Mouse (Mus musculus): ENCODE measurements around the gene Gm27029. TPM values are rescaled to one million over a fixed set of nuclear protein-coding genes. Genes with fewer than 3 reads are reported as not detected.
"Not testable (repeated sequence)": the region's sequence is repeated elsewhere in the genome, so short reads cannot be mapped to it uniquely, and the experiment has no call there.

Gm27029 gene
- polyA plus RNA-seq, 1 experiment from 2014 or later, result 3.1 TPM

GRCm38 (mm10) chr11:101454702-101455101 lies 30.1 kb upstream of the Gm27029 start:
- no peak for ATAC-seq (ENCODE audit: insufficient read depth)
- H3K27me3 ChIP-seq, result no peaks in the 10 kb centered on the region
- no peaks in the 10 kb centered on the region for H3K9me3 ChIP-seq (replicated peaks)
- no peak overlapping the region for H3K9ac ChIP-seq
- H3K36me3 ChIP-seq (replicated peaks), result peaks cover 32% of the 10 kb centered on the region
- no peak overlapping the region for H3K4me2 ChIP-seq
- 83% methylated on average over 6 of the region's 6 CpGs for WGBS (ENCODE audit: insufficient replicate concordance)
- no peak overlapping the region for H3K27ac ChIP-seq (replicated peaks)
- peaks cover 48% of the 10 kb centered on the region for H3K4me1 ChIP-seq (replicated peaks)
- H3K4me3 ChIP-seq (replicated peaks), result no peak overlapping the region

- Histone ChIP-seq H3K27me3 (no peaks in the 10 kb centered on the region), H3K4me3 (replicated peaks) (no peak overlapping the region), H3K4me1 (replicated peaks) (peaks cover 55% of the 10 kb centered on the region), H3K27ac (replicated peaks) (no peak overlapping the region), H3K9me3 (replicated peaks) (no peaks in the 10 kb centered on the region), H3K4me2 (no peak overlapping the region), H3K9ac (no peak overlapping the region), H3K36me3 (replicated peaks) (peaks cover 9% of the 10 kb centered on the region; the same call in 1 of the 2 replicates)
- no peak for ATAC-seq (ENCODE audit: insufficient read depth)
- 48% methylated on average over 10 of the region's 10 CpGs for WGBS (ENCODE audit: insufficient replicate concordance)
Observed at GRCm38 (mm10) chr11:101452093-101452774, 27.6 kb upstream of the Gm27029 start.

GRCm38 (mm10) chr11:101451536-101451935 lies 26.9 kb upstream of the Gm27029 start:
- H3K27me3 ChIP-seq, result no peaks in the 10 kb centered on the region
- H3K4me2 ChIP-seq, result no peak overlapping the region
- H3K4me1 ChIP-seq (replicated peaks), result peaks cover 55% of the 10 kb centered on the region
- peaks cover 3% of the 10 kb centered on the region; the same call in 1 of the 2 replicates for H3K36me3 ChIP-seq (replicated peaks)
- no peak overlapping the region for H3K4me3 ChIP-seq (replicated peaks)
- no peak overlapping the region for H3K27ac ChIP-seq (replicated peaks)
- no peak for ATAC-seq (ENCODE audit: insufficient read depth)
- no peak overlapping the region for H3K9ac ChIP-seq
- H3K9me3 ChIP-seq (replicated peaks), result no peaks in the 10 kb centered on the region
- 82% methylated on average over 10 of the region's 10 CpGs for WGBS (ENCODE audit: insufficient replicate concordance)

- Histone ChIP-seq H3K27ac (replicated peaks) (no peak overlapping the region), H3K9ac (no peak overlapping the region), H3K27me3 (no peaks in the 10 kb centered on the region), H3K4me2 (no peak overlapping the region), H3K4me1 (replicated peaks) (peaks cover 48% of the 10 kb centered on the region), H3K4me3 (replicated peaks) (no peak overlapping the region), H3K36me3 (replicated peaks) (peaks cover 8% of the 10 kb centered on the region), H3K9me3 (replicated peaks) (no peaks in the 10 kb centered on the region)
- 83% methylated on average over 3 of the region's 3 CpGs for WGBS (ENCODE audit: insufficient replicate concordance)
- ATAC-seq (ENCODE audit: insufficient read depth), result no peak
Observed at GRCm38 (mm10) chr11:101450394-101450793, 25.8 kb upstream of the Gm27029 start.

GRCm38 (mm10) chr11:101449596-101449995 lies 25.0 kb upstream of the Gm27029 start:
- peak overlapping the region; percentile 76 for H3K4me2 ChIP-seq
- peak overlapping the region; percentile 93 for H3K27ac ChIP-seq (replicated peaks)
- ATAC-seq (ENCODE audit: insufficient read depth); H3K27me3 ChIP-seq; H3K9ac ChIP-seq; H3K9me3 ChIP-seq (replicated peaks): not testable (repeated sequence)
- H3K4me3 ChIP-seq (replicated peaks), result peak overlapping the region; percentile 75
- peaks cover 52% of the 10 kb centered on the region for H3K4me1 ChIP-seq (replicated peaks)
- peaks cover 16% of the 10 kb centered on the region for H3K36me3 ChIP-seq (replicated peaks)
- WGBS (ENCODE audit: insufficient replicate concordance), result 59% methylated on average over 4 of the region's 4 CpGs

- Histone ChIP-seq H3K4me3 (replicated peaks) (peak overlapping the region; percentile 75), H3K4me1 (replicated peaks) (peaks cover 56% of the 10 kb centered on the region), H3K9ac (peak overlapping the region; percentile 69), H3K27me3 (no peaks in the 10 kb centered on the region), H3K9me3 (replicated peaks) (no peaks in the 10 kb centered on the region), H3K36me3 (replicated peaks) (peaks cover 23% of the 10 kb centered on the region), H3K27ac (replicated peaks) (peak overlapping the region; percentile 93), H3K4me2 (peak overlapping the region; percentile 76)
- 38% methylated on average over 4 of the region's 4 CpGs for WGBS (ENCODE audit: insufficient replicate concordance)
- ATAC-seq (ENCODE audit: insufficient read depth), result peak; percentile 10; the same call in 1 of the 2 replicates
Observed at GRCm38 (mm10) chr11:101448899-101449298, 24.3 kb upstream of the Gm27029 start.

- H3K9me3 ChIP-seq (replicated peaks), result no peaks in the 10 kb centered on the region
- H3K4me1 ChIP-seq (replicated peaks), result peaks cover 62% of the 10 kb centered on the region
- H3K4me2 ChIP-seq, result peak within 1 kb of the TSS; percentile 76
- H3K27me3 ChIP-seq, result no peaks in the 10 kb centered on the region
- H3K4me3 ChIP-seq (replicated peaks), result peak within 1 kb of the TSS; percentile 75
- peak; percentile 85 for ATAC-seq (ENCODE audit: insufficient read depth)
- peaks cover 29% of the 10 kb centered on the region for H3K36me3 ChIP-seq (replicated peaks)
- H3K9ac ChIP-seq, result peak within 1 kb of the TSS; percentile 69
- H3K27ac ChIP-seq (replicated peaks), result peak within 1 kb of the TSS; percentile 93
- WGBS (ENCODE audit: insufficient replicate concordance), result 5% methylated on average over 10 of the region's 10 CpGs
Observed at GRCm38 (mm10) chr11:101448274-101448746, 23.7 kb upstream of the Gm27029 start, which contains the start of gene Ifi35. Gene Ifi35, plus strand, starts transcription at chr11:101448407.

- Histone ChIP-seq H3K4me2 (peak overlapping the region; percentile 76), H3K36me3 (replicated peaks) (peaks cover 33% of the 10 kb centered on the region), H3K4me3 (replicated peaks) (peak overlapping the region; percentile 75), H3K9ac (peak overlapping the region; percentile 69; the same call in 1 of the 2 replicates), H3K9me3 (replicated peaks) (no peaks in the 10 kb centered on the region), H3K4me1 (replicated peaks) (peaks cover 67% of the 10 kb centered on the region), H3K27me3 (no peaks in the 10 kb centered on the region), H3K27ac (replicated peaks) (peak overlapping the region; percentile 93)
- WGBS (ENCODE audit: insufficient replicate concordance), result 75% methylated on average over 5 of the region's 5 CpGs
- ATAC-seq (ENCODE audit: insufficient read depth), result no peak
Observed at GRCm38 (mm10) chr11:101447786-101448185, 23.2 kb upstream of the Gm27029 start.

GRCm38 (mm10) chr11:101446860-101447259 lies 22.3 kb upstream of the Gm27029 start:
- ATAC-seq (ENCODE audit: insufficient read depth); H3K9me3 ChIP-seq (replicated peaks); H3K4me3 ChIP-seq (replicated peaks); H3K27ac ChIP-seq (replicated peaks); H3K4me2 ChIP-seq; H3K9ac ChIP-seq; H3K27me3 ChIP-seq: not testable (repeated sequence)
- Histone ChIP-seq H3K36me3 (replicated peaks) (peaks cover 33% of the 10 kb centered on the region), H3K4me1 (replicated peaks) (peaks cover 61% of the 10 kb centered on the region)
- WGBS (ENCODE audit: insufficient replicate concordance), result 75% methylated on average over 8 of the region's 8 CpGs

GRCm38 (mm10) chr11:101446319-101446718 lies 21.7 kb upstream of the Gm27029 start:
- H3K27ac ChIP-seq (replicated peaks), result 0 out of 2 replicates have a peak overlapping the region, but pooled peaks have one; percentile 24

GRCm38 (mm10) chr11:101442760-101443159 lies 18.2 kb upstream of the Gm27029 start:
- Histone ChIP-seq H3K9ac (peak overlapping the region; percentile 78), H3K4me1 (replicated peaks) (peaks cover 30% of the 10 kb centered on the region), H3K4me2 (peak overlapping the region; percentile 80), H3K27ac (replicated peaks) (peak overlapping the region; percentile 83), H3K9me3 (replicated peaks) (no peaks in the 10 kb centered on the region), H3K27me3 (no peaks in the 10 kb centered on the region), H3K4me3 (replicated peaks) (peak overlapping the region; percentile 81), H3K36me3 (replicated peaks) (peaks cover 33% of the 10 kb centered on the region)
- WGBS (ENCODE audit: insufficient replicate concordance), result 0% methylated on average over 14 of the region's 14 CpGs
- ATAC-seq (ENCODE audit: insufficient read depth), result no peak

More at GRCm38 (mm10) chr11:101446319-101446718, 21.7 kb upstream of the Gm27029 start:
- Histone ChIP-seq H3K4me2 (no peak overlapping the region), H3K36me3 (replicated peaks) (peaks cover 33% of the 10 kb centered on the region), H3K4me3 (replicated peaks) (no peak overlapping the region), H3K27me3 (no peaks in the 10 kb centered on the region), H3K9ac (no peak overlapping the region), H3K4me1 (replicated peaks) (peaks cover 56% of the 10 kb centered on the region), H3K9me3 (replicated peaks) (no peaks in the 10 kb centered on the region)
- no peak for ATAC-seq (ENCODE audit: insufficient read depth)
- 68% methylated on average over 1 of the region's 1 CpGs for WGBS (ENCODE audit: insufficient replicate concordance)
